Mouse (Mus musculus) bone marrow, adult 2 months (tissue): Measurements from ENCODE around the gene Rnf31. TPM values are rescaled to one million over a fixed set of nuclear protein-coding genes. Genes with fewer than 3 reads are reported as not detected.

ENCODE experiments used
- H3K27ac ChIP-seq: fragments of 200-500 bp; 2 replicates; pipeline ENCODE4 v1.5.1; 2012; ENCODE audit warnings: low read depth, mild to moderate bottlenecking, control low read depth, inconsistent platforms, low read length; ENCODE audit not compliant: control insufficient read depth, poor library complexity, insufficient read depth
- H3K4me1 ChIP-seq: fragments of 200-500 bp; 2 replicates; pipeline ENCODE4 v1.6.1; 2011; ENCODE audit warnings: low read length; ENCODE audit not compliant: control insufficient read depth, insufficient read depth
- H3K4me3 ChIP-seq: fragments of 200-500 bp; replicated peaks from 2 replicates; pipeline ENCODE3; 2011; ENCODE audit warnings: mild to moderate bottlenecking, low read depth, low read length, control low read depth; ENCODE audit not compliant: control insufficient read depth
- CTCF ChIP-seq: fragments of 200-500 bp; IDR thresholded peaks from 2 replicates; pipeline ENCODE4 v1.5.1; 2011; ENCODE audit warnings: low read length, control low read depth; ENCODE audit not compliant: control insufficient read depth, insufficient read depth
- POLR2A ChIP-seq: fragments of 200-500 bp; IDR thresholded peaks from 2 replicates; pipeline ENCODE4 v1.6.1; 2011; ENCODE audit warnings: low read depth, mild to moderate bottlenecking, control low read depth, low read length, borderline replicate concordance; ENCODE audit not compliant: control insufficient read depth
- WGBS: fragments of 180-500 bp; shearing (Covaris S2); methylation state at CpG from one replicate; pipeline ENCODE4 v1.1.7; 2018; 5-methylcytosine and 5-hydroxymethylcytosine counted together
- polyA plus RNA-seq: library from polyadenylated mRNA; stranded (reverse); fragments of >200 nt; gene quantifications from 2 replicates; pipeline ENCODE4 v1.2.4, GENCODE M21; 2011; ENCODE audit warnings: low replicate concordance; ENCODE audit not compliant: missing spikeins, insufficient read depth, insufficient read length

Gene Rnf31
- polyA plus RNA-seq, 1 experiment, result 160 TPM

DNA sequence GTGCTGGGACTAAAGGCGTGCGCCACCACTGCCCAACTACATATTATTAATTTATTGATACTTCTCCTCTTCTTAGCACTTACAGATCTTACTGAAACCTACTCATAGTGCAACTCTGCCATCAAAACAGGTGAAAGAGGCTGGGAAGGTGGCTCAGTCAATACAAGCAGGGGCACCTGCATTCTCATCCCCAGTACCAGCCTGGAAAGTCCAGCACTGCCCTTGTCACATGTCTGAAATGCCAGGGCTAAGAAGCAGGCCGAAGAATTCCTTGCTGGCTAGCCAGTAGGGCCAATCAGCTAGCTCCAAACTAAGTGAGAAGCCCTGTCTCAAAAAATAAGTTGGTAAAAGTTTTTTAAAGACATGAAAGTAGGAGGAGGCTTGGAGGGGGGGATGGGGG is 33.9 kb upstream of the Rnf31 start:
- peaks cover 4% of the 10 kb centered on the region; the same call in 1 of the 2 replicates for H3K4me1 ChIP-seq
- peak overlapping the region; percentile 72 for H3K27ac ChIP-seq
- TF ChIP-seq POLR2A (no peak), CTCF (no peak)
- H3K4me3 ChIP-seq, result no peak overlapping the region
- WGBS, result 78% methylated on average over 3 of the region's 3 CpGs

DNA sequence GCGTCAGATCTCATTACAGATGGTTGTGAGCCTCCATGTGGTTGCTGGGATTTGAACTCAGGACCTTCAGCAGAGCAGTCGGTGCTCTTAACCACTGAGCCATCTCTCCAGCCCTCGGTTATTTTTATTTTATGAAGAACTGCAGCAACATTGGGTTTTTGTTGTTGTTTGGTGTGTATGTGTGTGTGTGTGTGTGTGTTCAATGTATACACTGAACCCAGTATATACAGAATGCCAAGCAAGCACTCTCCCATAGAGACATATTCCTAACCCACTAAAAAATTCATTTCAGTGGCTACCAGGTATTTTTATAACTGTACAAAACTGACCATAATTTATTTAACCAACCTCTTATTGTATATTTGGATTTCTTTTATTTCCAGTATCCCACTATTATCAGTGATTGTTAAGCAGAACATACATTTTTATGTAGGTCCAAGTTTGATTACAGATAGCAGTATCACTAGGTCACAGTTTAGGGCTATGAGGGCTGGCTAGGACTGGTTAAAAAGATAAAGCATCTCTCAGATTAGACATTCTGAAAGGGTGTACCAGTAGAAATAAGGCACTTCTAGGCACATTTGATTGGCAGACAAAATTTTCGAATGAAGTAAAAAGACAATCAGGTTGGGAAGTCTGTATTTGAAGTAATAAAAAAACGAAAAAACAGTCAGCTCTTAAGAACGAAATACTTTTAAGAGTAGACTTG is 32.6 kb upstream of the Rnf31 start:
- Histone ChIP-seq H3K27ac (no peak overlapping the region), H3K4me3 (no peak overlapping the region), H3K4me1 (peaks cover 4% of the 10 kb centered on the region; the same call in 1 of the 2 replicates)
- TF ChIP-seq CTCF (no peak), POLR2A (no peak)
- WGBS, result 40% methylated on average over 6 of the region's 6 CpGs

DNA sequence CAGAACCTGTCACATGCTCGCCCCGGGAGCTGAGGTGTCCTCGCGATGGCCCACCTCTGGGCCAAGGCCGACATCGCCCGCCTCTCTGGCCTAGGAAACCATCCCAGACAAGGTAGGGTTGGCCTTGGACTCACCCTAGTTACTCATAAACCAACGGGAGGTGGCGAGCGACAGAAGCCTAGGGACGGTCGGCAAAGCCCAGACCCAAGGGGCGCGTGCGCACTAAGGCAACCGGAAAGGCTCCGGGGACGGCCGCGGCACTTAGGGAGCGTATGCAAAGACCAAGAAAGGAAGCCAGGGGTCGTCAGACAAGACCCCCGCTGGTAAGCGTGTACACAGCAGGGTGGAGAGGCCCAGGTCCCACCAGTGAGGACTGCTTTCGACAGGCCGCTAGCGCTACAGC is 31.7 kb upstream of the Rnf31 start, which contains the start of gene Dcaf11:
Gene Dcaf11, plus strand, starts transcription at position 208 of the 403 bp plus-strand sequence.
- peaks cover 4% of the 10 kb centered on the region; the same call in 1 of the 2 replicates for H3K4me1 ChIP-seq
- 0% methylated on average over 27 of the region's 27 CpGs for WGBS
- TF ChIP-seq POLR2A (peak; percentile 91; the same call in 1 of the 2 replicates), CTCF (peak; percentile 12; the same call in 1 of the 2 replicates)
- peak within 1 kb of the TSS; percentile 83 for H3K27ac ChIP-seq
- peak within 1 kb of the TSS; percentile 67 for H3K4me3 ChIP-seq

DNA sequence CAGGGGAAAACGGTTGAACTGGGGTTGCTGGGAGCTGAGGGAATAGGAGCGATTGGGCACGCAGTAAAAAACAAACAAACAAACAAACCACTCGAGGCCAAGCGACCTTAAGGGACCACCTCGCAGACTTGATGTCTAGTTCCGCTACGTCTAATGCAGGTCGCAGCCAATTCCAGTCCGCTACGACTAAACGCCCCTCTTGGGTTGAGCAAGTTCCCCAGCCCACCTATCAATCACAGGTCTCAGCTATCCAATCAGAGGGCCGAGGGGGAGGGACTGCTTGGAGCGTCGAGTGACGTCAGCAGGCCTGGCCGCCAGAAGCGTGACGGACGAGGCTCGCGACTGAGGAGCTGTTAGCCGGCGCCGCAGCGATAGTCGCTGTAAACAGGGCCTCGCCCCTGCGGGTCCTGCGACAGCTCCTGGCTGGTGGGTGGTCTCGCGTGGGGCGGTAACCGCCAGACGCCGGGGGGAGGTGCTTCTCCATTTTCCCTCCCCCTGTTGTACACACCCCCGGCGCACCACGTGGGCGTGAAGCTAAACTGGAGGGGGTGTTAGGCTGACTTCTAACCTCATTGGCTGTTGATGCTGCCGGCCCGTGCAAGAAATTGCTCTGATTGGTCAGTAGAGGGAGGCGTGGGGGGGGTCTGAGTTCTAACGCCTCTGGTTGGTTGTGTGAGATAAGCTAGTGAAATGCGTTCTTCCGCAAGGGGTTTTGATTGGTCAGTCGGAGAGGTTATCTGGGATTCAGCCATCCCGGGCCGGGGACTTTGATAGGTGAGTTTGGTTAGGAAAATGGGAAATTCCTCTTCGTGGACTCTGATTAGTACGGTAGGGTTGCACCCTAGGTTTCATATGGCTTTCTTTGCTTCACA is 31.1 kb upstream of the Rnf31 start, which contains the start of gene A730061H03Rik:
Gene A730061H03Rik, minus strand, starts transcription at position 205 of the 872 bp plus-strand sequence.
- TF ChIP-seq POLR2A (peak; percentile 26; the same call in 1 of the 2 replicates), CTCF (no peak)
- under 1% methylated on average over 51 of the region's 51 CpGs for whole genome bisulfite sequencing
- peak within 1 kb of the TSS; percentile 83 for H3K27ac ChIP-seq
- peak within 1 kb of the TSS; percentile 67 for H3K4me3 ChIP-seq
- H3K4me1 ChIP-seq, result peaks cover 4% of the 10 kb centered on the region; the same call in 1 of the 2 replicates

DNA sequence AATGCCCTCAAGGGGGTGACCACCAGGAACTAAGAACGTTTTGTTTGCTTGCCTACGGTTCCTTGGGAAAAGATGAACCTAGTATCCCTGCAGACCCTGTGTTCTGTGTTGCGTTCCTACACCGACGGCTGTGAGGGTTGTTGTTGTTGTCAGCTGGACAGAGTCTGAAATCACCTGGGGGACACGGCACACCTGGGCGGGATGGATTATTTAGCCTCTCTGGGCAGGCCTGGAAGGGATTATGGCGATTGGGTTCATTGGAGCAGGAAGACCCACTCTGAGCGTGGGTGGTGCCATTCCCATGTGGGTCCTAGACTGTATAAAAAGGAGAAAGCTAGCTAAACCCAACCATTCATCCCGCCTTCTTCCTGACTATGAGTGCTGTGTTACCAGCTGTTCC is 29.6 kb upstream of the Rnf31 start:
- H3K27ac ChIP-seq, result no peak overlapping the region
- H3K4me3 ChIP-seq, result no peak overlapping the region
- WGBS, result 90% methylated on average over 10 of the region's 10 CpGs
- H3K4me1 ChIP-seq, result peaks cover 4% of the 10 kb centered on the region; the same call in 1 of the 2 replicates
- no peak for TF ChIP-seq POLR2A
- no peak for TF ChIP-seq CTCF

DNA sequence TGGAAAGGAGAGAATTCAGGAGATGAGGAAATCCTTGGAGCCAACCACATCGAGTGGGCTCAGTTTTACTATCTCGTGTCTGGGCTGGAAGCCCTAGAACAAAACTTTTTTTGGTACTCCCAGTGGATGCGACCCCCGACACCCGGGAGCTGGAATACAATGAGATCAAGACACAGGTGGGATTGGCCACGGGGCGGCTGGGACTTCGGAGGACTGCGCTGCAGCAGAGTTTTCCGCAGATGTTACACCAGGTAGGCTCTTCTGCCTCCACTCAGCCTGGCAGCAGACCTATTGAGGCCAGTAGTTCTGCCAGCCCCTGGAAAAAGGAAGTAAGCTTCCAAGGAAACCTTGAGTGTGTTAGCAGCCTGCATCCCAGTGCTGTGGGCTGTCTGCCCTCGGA is 28.3 kb upstream of the Rnf31 start:
- Histone ChIP-seq H3K4me1 (peaks cover 2% of the 10 kb centered on the region; the same call in 1 of the 2 replicates), H3K27ac (no peak overlapping the region), H3K4me3 (no peak overlapping the region)
- no peak for TF ChIP-seq CTCF
- no peak for TF ChIP-seq POLR2A
- WGBS, result 86% methylated on average over 11 of the region's 11 CpGs

DNA sequence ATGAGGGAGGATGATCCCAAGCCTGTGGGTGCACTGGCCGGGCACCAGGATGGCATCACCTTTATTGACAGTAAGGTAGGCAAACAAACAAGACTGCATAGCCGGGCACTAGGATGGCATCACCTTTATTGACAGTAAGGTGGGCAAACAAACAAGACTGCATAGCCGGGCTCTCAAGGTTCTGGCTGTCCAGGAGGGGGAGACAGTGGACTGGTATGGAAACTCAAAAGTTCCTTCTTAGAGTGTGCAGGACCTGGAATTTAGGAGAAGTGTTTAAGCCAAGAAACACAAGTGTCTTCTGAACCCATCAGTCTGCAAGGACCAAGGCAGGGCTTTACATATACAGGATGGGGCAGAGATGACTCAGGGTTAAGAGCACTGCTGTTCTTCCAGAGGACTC is 25.8 kb upstream of the Rnf31 start:
- no peak for TF ChIP-seq CTCF
- TF ChIP-seq POLR2A, result no peak
- WGBS, result 83% methylated on average over 3 of the region's 3 CpGs
- H3K4me1 ChIP-seq, result peaks cover 2% of the 10 kb centered on the region; the same call in 1 of the 2 replicates
- no peak overlapping the region for H3K27ac ChIP-seq
- H3K4me3 ChIP-seq, result no peak overlapping the region

DNA sequence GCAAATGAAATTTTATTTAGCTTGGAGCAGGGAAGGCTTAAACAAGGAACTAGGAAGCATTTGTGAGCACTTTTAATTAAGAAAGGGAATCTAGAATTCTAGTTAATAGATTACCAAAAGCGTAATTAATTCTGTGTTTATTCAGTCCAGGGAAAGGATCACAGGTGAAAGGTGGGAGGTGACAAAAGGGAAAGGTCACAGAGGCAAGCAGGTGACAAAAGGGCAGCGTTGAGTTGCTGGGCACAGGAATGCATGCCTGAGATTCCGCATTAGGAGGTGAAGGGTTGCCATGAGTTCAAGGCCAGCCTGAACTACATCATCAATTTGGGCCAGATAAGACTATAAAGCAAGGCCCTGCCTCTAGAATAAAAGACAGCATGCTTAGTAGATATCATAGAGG is 24.0 kb upstream of the Rnf31 start:
- no peak overlapping the region for H3K27ac ChIP-seq
- no peaks in the 10 kb centered on the region; the same call in 1 of the 2 replicates for H3K4me1 ChIP-seq
- 89% methylated on average over 3 of the region's 3 CpGs for WGBS
- TF ChIP-seq POLR2A (no peak), CTCF (no peak)
- no peak overlapping the region for H3K4me3 ChIP-seq
